Mouse (Mus musculus) forebrain, embryonic 13.5 days (tissue): ENCODE data around the gene Ercc6. TPM values are rescaled to one million over a fixed set of nuclear protein-coding genes. Genes with fewer than 3 reads are reported as not detected.

Experiments used
- ATAC-seq: fragments of 200-750 bp; cut with Nextera tagmentation; 2 replicates; pipeline ENCODE4 v1.8.0; 2017
- H3K27ac ChIP-seq: fragments of 300-500 bp; sonication (generic); 2 replicates; pipeline ENCODE4 v1.5.1; 2015; ENCODE audit warnings: inconsistent platforms, mild to moderate bottlenecking, moderate library complexity
- H3K27me3 ChIP-seq: fragments of 300-500 bp; sonication (generic); 2 replicates; pipeline ENCODE4 v1.6.1; 2015; ENCODE audit warnings: mild to moderate bottlenecking, inconsistent platforms
- H3K36me3 ChIP-seq: fragments of 300-500 bp; sonication (generic); 2 replicates; pipeline ENCODE4 v1.6.1; 2015; ENCODE audit warnings: mild to moderate bottlenecking, inconsistent platforms; ENCODE audit not compliant: poor library complexity, severe bottlenecking
- H3K4me1 ChIP-seq: fragments of 300-500 bp; sonication (generic); 2 replicates; pipeline ENCODE4 v1.6.1; 2015; ENCODE audit warnings: inconsistent platforms
- H3K4me2 ChIP-seq: fragments of 300-500 bp; sonication (generic); 2 replicates; pipeline ENCODE4 v1.6.1; 2015; ENCODE audit warnings: inconsistent platforms, mild to moderate bottlenecking, moderate library complexity
- H3K4me3 ChIP-seq: fragments of 300-500 bp; sonication (generic); 2 replicates; pipeline ENCODE4 v1.5.1; 2015; ENCODE audit warnings: mild to moderate bottlenecking, inconsistent platforms
- H3K9ac ChIP-seq: fragments of 300-500 bp; sonication (generic); 2 replicates; pipeline ENCODE4 v1.6.1; 2015; ENCODE audit warnings: mild to moderate bottlenecking, inconsistent platforms
- H3K9me3 ChIP-seq: fragments of 300-500 bp; sonication (generic); replicated peaks from 2 replicates; pipeline ENCODE4 v1.6.1; 2016; ENCODE audit warnings: inconsistent platforms
- WGBS: fragments of 180-500 bp; shearing (Covaris S2); methylation state at CpG from one replicate; pipeline ENCODE4 v1.1.7; 2015; 5-methylcytosine and 5-hydroxymethylcytosine counted together
- polyA plus RNA-seq: library from polyadenylated mRNA; unstranded; fragments of >200 nt; fragmentation: Nextera tagmentation; extraction: Ambion mirVana; gene quantifications from 2 replicates; pipeline ENCODE4 v1.2.1, GENCODE M21; 2015

Gene Ercc6
- polyA plus RNA-seq, result 25.2 and 28.4 TPM in 2 replicates

GRCm38 (mm10) chr14:32513336-32514032 is at the start of gene Ercc6:
Gene Ercc6, plus strand, starts transcription at chr14:32513521.
- H3K4me3 ChIP-seq, result peak within 1 kb of the TSS; percentile 68
- H3K27me3 ChIP-seq, result no peaks in the 10 kb centered on the region; the same call in 1 of the 2 replicates
- H3K4me2 ChIP-seq, result peak within 1 kb of the TSS; percentile 84
- WGBS, result under 1% methylated on average over 61 of the region's 62 CpGs
- H3K9me3 ChIP-seq, result no peaks in the 10 kb centered on the region
- peaks cover 19% of the 10 kb centered on the region for H3K4me1 ChIP-seq
- H3K9ac ChIP-seq, result peak within 1 kb of the TSS; percentile 78
- H3K36me3 ChIP-seq, result peaks cover 16% of the 10 kb centered on the region
- peak within 1 kb of the TSS; percentile 83 for H3K27ac ChIP-seq
- ATAC-seq, result peak; percentile 96

GRCm38 (mm10) chr14:32464601-32465505 is 48.5 kb upstream of the Ercc6 start, which contains the start of gene Slc18a3:
Gene Slc18a3, minus strand, starts transcription at chr14:32464850.
- Histone ChIP-seq H3K9me3 (no peaks in the 10 kb centered on the region), H3K27ac (no peak within 1 kb of the TSS), H3K27me3 (peaks cover 97% of the 10 kb centered on the region), H3K4me3 (peak within 1 kb of the TSS; percentile 44), H3K4me1 (peaks cover 28% of the 10 kb centered on the region), H3K9ac (peak within 1 kb of the TSS; percentile 54), H3K4me2 (peak within 1 kb of the TSS; percentile 75), H3K36me3 (no peaks in the 10 kb centered on the region)
- under 1% methylated on average over 50 of the region's 70 CpGs for WGBS
- ATAC-seq, result peak; percentile 51; the same call in 1 of the 2 replicates

GRCm38 (mm10) chr14:32465506-32465870 is 47.8 kb upstream of the Ercc6 start:
- no peak overlapping the region for H3K9ac ChIP-seq
- WGBS, result under 1% methylated on average over 9 of the region's 11 CpGs

GRCm38 (mm10) chr14:32465889-32466288 is 47.4 kb upstream of the Ercc6 start, which contains the start of gene Chat:
Gene Chat, minus strand, starts transcription at chr14:32465989.
- H3K4me2 ChIP-seq, result peak within 1 kb of the TSS; percentile 75
- H3K9ac ChIP-seq, result peak within 1 kb of the TSS; percentile 54
- H3K27me3 ChIP-seq, result peaks cover 86% of the 10 kb centered on the region
- H3K4me3 ChIP-seq, result peak within 1 kb of the TSS; percentile 44
- H3K9me3 ChIP-seq, result no peaks in the 10 kb centered on the region
- H3K36me3 ChIP-seq, result no peaks in the 10 kb centered on the region
- H3K4me1 ChIP-seq, result peaks cover 28% of the 10 kb centered on the region
- no peak within 1 kb of the TSS for H3K27ac ChIP-seq
- no peak for ATAC-seq
- 14% methylated on average over 13 of the region's 13 CpGs for WGBS

More at GRCm38 (mm10) chr14:32465506-32465870, 47.8 kb upstream of the Ercc6 start:
- no peaks in the 10 kb centered on the region for H3K9me3 ChIP-seq
- no peaks in the 10 kb centered on the region for H3K36me3 ChIP-seq
- peak overlapping the region; percentile 44; the same call in 1 of the 2 replicates for H3K4me3 ChIP-seq
- H3K4me1 ChIP-seq, result peaks cover 28% of the 10 kb centered on the region
- no peak for ATAC-seq
- H3K27ac ChIP-seq, result no peak overlapping the region
- peaks cover 90% of the 10 kb centered on the region for H3K27me3 ChIP-seq
- peak overlapping the region; percentile 75 for H3K4me2 ChIP-seq

GRCm38 (mm10) chr14:32467606-32468005 is 45.7 kb upstream of the Ercc6 start:
- Histone ChIP-seq H3K9ac (no peak overlapping the region), H3K4me1 (peaks cover 28% of the 10 kb centered on the region), H3K27me3 (peaks cover 69% of the 10 kb centered on the region), H3K9me3 (no peaks in the 10 kb centered on the region), H3K27ac (no peak overlapping the region), H3K4me2 (no peak overlapping the region), H3K4me3 (no peak overlapping the region), H3K36me3 (no peaks in the 10 kb centered on the region)
- 12% methylated on average over 5 of the region's 5 CpGs for WGBS
- ATAC-seq, result no peak

- no peak overlapping the region for H3K9ac ChIP-seq
- H3K4me2 ChIP-seq, result no peak overlapping the region
- no peaks in the 10 kb centered on the region for H3K4me1 ChIP-seq
- no peaks in the 10 kb centered on the region for H3K9me3 ChIP-seq
- no peak overlapping the region for H3K4me3 ChIP-seq
- ATAC-seq, result peak; percentile 53; the same call in 1 of the 2 replicates
- 15% methylated on average over 4 of the region's 4 CpGs for WGBS
- no peaks in the 10 kb centered on the region for H3K36me3 ChIP-seq
- H3K27ac ChIP-seq, result no peak overlapping the region
- peaks cover 25% of the 10 kb centered on the region for H3K27me3 ChIP-seq
Observed at GRCm38 (mm10) chr14:32472996-32473395, 40.3 kb upstream of the Ercc6 start.

- H3K4me1 ChIP-seq, result no peaks in the 10 kb centered on the region
- H3K4me2 ChIP-seq, result no peak overlapping the region
- H3K9me3 ChIP-seq, result no peaks in the 10 kb centered on the region
- no peak overlapping the region for H3K4me3 ChIP-seq
- H3K9ac ChIP-seq, result no peak overlapping the region
- WGBS, result 77% methylated on average over 6 of the region's 6 CpGs
- H3K27ac ChIP-seq, result no peak overlapping the region
- 0 out of 2 replicates have a peak, but pooled peaks cover 7% of the 10 kb centered on the region for H3K27me3 ChIP-seq
- no peaks in the 10 kb centered on the region for H3K36me3 ChIP-seq
- no peak for ATAC-seq
Observed at GRCm38 (mm10) chr14:32476559-32476958, 36.8 kb upstream of the Ercc6 start.

- Histone ChIP-seq H3K4me2 (no peak overlapping the region), H3K4me3 (no peak overlapping the region), H3K4me1 (no peaks in the 10 kb centered on the region), H3K27ac (no peak overlapping the region), H3K9me3 (no peaks in the 10 kb centered on the region), H3K36me3 (no peaks in the 10 kb centered on the region), H3K9ac (no peak overlapping the region), H3K27me3 (0 out of 2 replicates have a peak, but pooled peaks cover 7% of the 10 kb centered on the region)
- 59% methylated on average over 1 of the region's 1 CpGs for WGBS
- ATAC-seq, result no peak
Observed at GRCm38 (mm10) chr14:32477581-32477980, 35.7 kb upstream of the Ercc6 start.

GRCm38 (mm10) chr14:32482061-32482460 is 31.3 kb upstream of the Ercc6 start:
- 0 out of 2 replicates have a peak, but pooled peaks have one; percentile 55 for ATAC-seq

GRCm38 (mm10) chr14:32492521-32492920 is 20.8 kb upstream of the Ercc6 start:
- H3K4me2 ChIP-seq, result peak overlapping the region; percentile 51
- peak overlapping the region; percentile 26 for H3K4me3 ChIP-seq
- H3K4me1 ChIP-seq, result 0 out of 2 replicates have a peak, but pooled peaks cover 4% of the 10 kb centered on the region
- peaks cover 13% of the 10 kb centered on the region; the same call in 1 of the 2 replicates for H3K27me3 ChIP-seq
- no peak for ATAC-seq
- H3K9ac ChIP-seq, result peak overlapping the region; percentile 18; the same call in 1 of the 2 replicates
- H3K9me3 ChIP-seq, result no peaks in the 10 kb centered on the region
- H3K36me3 ChIP-seq, result no peaks in the 10 kb centered on the region
- WGBS, result 19% methylated on average over 13 of the region's 13 CpGs
- no peak overlapping the region for H3K27ac ChIP-seq

More at GRCm38 (mm10) chr14:32482061-32482460, 31.3 kb upstream of the Ercc6 start:
- Histone ChIP-seq H3K27me3 (no peaks in the 10 kb centered on the region), H3K4me3 (no peak overlapping the region), H3K4me2 (no peak overlapping the region), H3K9ac (no peak overlapping the region), H3K36me3 (no peaks in the 10 kb centered on the region), H3K9me3 (no peaks in the 10 kb centered on the region), H3K27ac (no peak overlapping the region), H3K4me1 (no peaks in the 10 kb centered on the region)
- 8% methylated on average over 3 of the region's 3 CpGs for WGBS

GRCm38 (mm10) chr14:32496115-32496850 is 17.0 kb upstream of the Ercc6 start:
- no peak for ATAC-seq
- WGBS, result 82% methylated on average over 8 of the region's 8 CpGs

More at GRCm38 (mm10) chr14:32496115-32496850, 17.0 kb upstream of the Ercc6 start:
- no peaks in the 10 kb centered on the region for H3K36me3 ChIP-seq
- 0 out of 2 replicates have a peak, but pooled peaks cover 4% of the 10 kb centered on the region for H3K4me1 ChIP-seq
- no peak overlapping the region for H3K4me3 ChIP-seq
- H3K4me2 ChIP-seq, result no peak overlapping the region
- peaks cover 6% of the 10 kb centered on the region; the same call in 1 of the 2 replicates for H3K27me3 ChIP-seq
- H3K9me3 ChIP-seq, result no peaks in the 10 kb centered on the region
- no peak overlapping the region for H3K9ac ChIP-seq
- no peak overlapping the region for H3K27ac ChIP-seq
